Mouse (Mus musculus): ENCODE results near the gene Stap2.

- TF ChIP-seq CTCF (IDR thresholded peaks at IDR 0.05) (no peak), POLR2A (IDR thresholded peaks at IDR 0.05; ENCODE audit: insufficient read depth, low read depth, low read length) (no peak), EP300 (IDR thresholded peaks at IDR 0.05; ENCODE audit: insufficient read depth, low read depth, low read length) (no peak)
Observed at GRCm38 (mm10) chr17:55959946-55960740, 45.2 kb downstream of the Stap2 start.
